8 mouse cellular contexts compared by ENCODE assay signal in the genomic region with DNA sequence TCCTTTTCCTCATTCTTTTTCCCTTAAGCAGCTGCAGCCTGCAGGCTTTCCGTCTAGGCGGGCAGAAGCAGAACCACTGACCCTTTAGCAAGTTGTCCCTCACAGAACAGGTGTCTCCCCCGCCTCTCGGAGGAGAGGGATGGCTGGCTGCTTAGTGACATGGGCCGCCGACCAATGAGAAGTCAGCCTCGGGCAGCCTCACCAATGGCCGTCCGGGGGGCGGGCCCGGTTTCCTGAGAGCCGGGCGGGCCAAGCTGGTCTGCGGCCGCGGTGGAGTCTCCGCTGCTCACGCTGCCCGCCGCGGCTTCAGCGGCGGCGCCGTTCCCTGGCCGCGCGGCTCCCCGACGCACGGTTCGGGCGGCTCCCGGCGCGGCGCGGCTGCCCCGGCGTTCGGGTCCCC. TPM values are rescaled to one million over a fixed set of nuclear protein-coding genes. Genes with fewer than 3 reads are reported as not detected.
DNase-seq lines count a peak whose midpoint lies in the region; ATAC-seq and TF ChIP-seq lines count a peak whose summit lies in the region.

Gene Tspan33 (plus strand): TSS at position 270 of the 400 bp plus-strand sequence.

- no peaks in the 10 kb centered on the region for H3K36me3 ChIP-seq in E14TG2a.4 (ENCODE audit: insufficient read depth, low read length)
- H3K36me3 ChIP-seq in forebrain, embryonic 11.5 days (ENCODE audit: control insufficient read depth, insufficient read depth, low read length) = no peaks in the 10 kb centered on the region; the same call in 1 of the 2 replicates
- H3K36me3 ChIP-seq in heart, embryonic 16.5 days (ENCODE audit: control insufficient read depth, insufficient read depth) = no peaks in the 10 kb centered on the region
- peaks cover 27% of the 10 kb centered on the region for H3K36me3 ChIP-seq in liver, embryonic 14.5 days (replicated peaks; ENCODE audit: control insufficient read depth, insufficient read depth, low read depth)
- H3K36me3 ChIP-seq in stomach, embryonic 15.5 days = no peaks in the 10 kb centered on the region

- no peak for TF ChIP-seq CTCF in E14TG2a.4 (conservative IDR thresholded peaks at IDR 0.05; ENCODE audit: low read length)
- TF ChIP-seq CTCF in liver, embryonic 14.5 days (IDR thresholded peaks at IDR 0.05; ENCODE audit: low read depth) = no peak

- under 1% methylated on average over 33 of the region's 41 CpGs for WGBS in forebrain, embryonic 11.5 days
- WGBS in heart, embryonic 16.5 days = under 1% methylated on average over 41 of the region's 41 CpGs
- under 1% methylated on average over 38 of the region's 41 CpGs for WGBS in liver, embryonic 14.5 days (ENCODE audit: insufficient replicate concordance)
- WGBS in stomach, embryonic 15.5 days = under 1% methylated on average over 41 of the region's 41 CpGs

- peak within 1 kb of the TSS; percentile 90 for H3K4me3 ChIP-seq in E14TG2a.4 (replicated peaks; ENCODE audit: low read length)
- peak within 1 kb of the TSS; percentile 84 for H3K4me3 ChIP-seq in forebrain, embryonic 11.5 days (ENCODE audit: low read depth, low read length)
- H3K4me3 ChIP-seq in heart, embryonic 16.5 days (ENCODE audit: low read length) = peak within 1 kb of the TSS; percentile 80
- peak within 1 kb of the TSS; percentile 78 to 83 for H3K4me3 ChIP-seq in liver, embryonic 14.5 days (ENCODE audit: insufficient read depth in 1 of 2, low read depth in 2 of 2, low read length in 2 of 2)
- H3K4me3 ChIP-seq in stomach, embryonic 15.5 days (replicated peaks) = peak within 1 kb of the TSS; percentile 69

- peak within 1 kb of the TSS; percentile 93 for H3K4me2 ChIP-seq in forebrain, embryonic 11.5 days (ENCODE audit: low read depth, low read length, severe bottlenecking)
- peak within 1 kb of the TSS; percentile 100 for H3K4me2 ChIP-seq in heart, embryonic 16.5 days (ENCODE audit: low read depth, low read length)
- H3K4me2 ChIP-seq in liver, embryonic 14.5 days (ENCODE audit: low read depth) = peak within 1 kb of the TSS; percentile 92
- H3K4me2 ChIP-seq in stomach, embryonic 15.5 days = peak within 1 kb of the TSS; percentile 99

- peak within 1 kb of the TSS; percentile 77 for H3K9ac ChIP-seq in forebrain, embryonic 11.5 days (ENCODE audit: low read length)
- H3K9ac ChIP-seq in heart, embryonic 16.5 days (ENCODE audit: low read length) = peak within 1 kb of the TSS; percentile 85
- peak within 1 kb of the TSS; percentile 90 for H3K9ac ChIP-seq in liver, embryonic 14.5 days (replicated peaks)
- H3K9ac ChIP-seq in stomach, embryonic 15.5 days = peak within 1 kb of the TSS; percentile 45; the same call in 1 of the 2 replicates

- TF ChIP-seq EP300 in liver, embryonic 14.5 days (IDR thresholded peaks at IDR 0.05; ENCODE audit: low read depth) = no peak

- DNase-seq in c-Kit-positive CD71-positive TER-119-negative erythroid progenitor cells, embryonic 14.5 days (ENCODE audit: low read depth) = peak; percentile 87
- DNase-seq in forebrain, embryonic 11.5 days (ENCODE audit: low spot score) = peak; percentile 96
- peak; percentile 97 to 98 for DNase-seq in kidney, postnatal 36 days
- DNase-seq in liver, embryonic 14.5 days (ENCODE audit: low read depth in 3 of 3, low spot score in 3 of 3) = peak; percentile 86 to 87 (median 87)
- peak; percentile 89 for DNase-seq in neural tube, embryonic 10.5 days (ENCODE audit: extremely low spot score, low spot score)

- H3K4me1 ChIP-seq in E14TG2a.4 (replicated peaks; ENCODE audit: low read depth, low read length) = peaks cover 13% of the 10 kb centered on the region
- 0 out of 2 replicates have a peak, but pooled peaks cover 6% of the 10 kb centered on the region for H3K4me1 ChIP-seq in forebrain, embryonic 11.5 days (replicated peaks; ENCODE audit: control insufficient read depth, insufficient read depth, low read length)
- peaks cover 8% of the 10 kb centered on the region for H3K4me1 ChIP-seq in heart, embryonic 16.5 days (ENCODE audit: control insufficient read depth, insufficient read depth, low read length)
- H3K4me1 ChIP-seq in liver, embryonic 14.5 days (replicated peaks; ENCODE audit: control insufficient read depth in 2 of 2, insufficient read depth in 2 of 2, low read length in 1 of 2) = peaks cover 25 to 33% of the 10 kb centered on the region in 2 experiments
- peaks cover 7% of the 10 kb centered on the region for H3K4me1 ChIP-seq in stomach, embryonic 15.5 days

- H3K27ac ChIP-seq in forebrain, embryonic 11.5 days (ENCODE audit: low read depth, low read length) = no peak within 1 kb of the TSS
- no peak within 1 kb of the TSS for H3K27ac ChIP-seq in heart, embryonic 16.5 days (ENCODE audit: low read length)
- peak within 1 kb of the TSS; percentile 97 for H3K27ac ChIP-seq in liver, embryonic 14.5 days
- no peak within 1 kb of the TSS for H3K27ac ChIP-seq in stomach, embryonic 15.5 days

- H3K27me3 ChIP-seq in E14TG2a.4 (ENCODE audit: insufficient read depth, low read length) = peaks cover 53% of the 10 kb centered on the region
- H3K27me3 ChIP-seq in forebrain, embryonic 11.5 days (ENCODE audit: control insufficient read depth, insufficient read depth, low read length) = peaks cover 4% of the 10 kb centered on the region; the same call in 1 of the 2 replicates
- H3K27me3 ChIP-seq in heart, embryonic 16.5 days (ENCODE audit: control insufficient read depth, insufficient read depth, low read length) = peaks cover 23% of the 10 kb centered on the region
- H3K27me3 ChIP-seq in liver, embryonic 14.5 days (ENCODE audit: control insufficient read depth, insufficient read depth, low read length) = peaks cover 24% of the 10 kb centered on the region
- H3K27me3 ChIP-seq in stomach, embryonic 15.5 days (replicated peaks) = peaks cover 20% of the 10 kb centered on the region; the same call in 1 of the 2 replicates

- peak; percentile 99 for ATAC-seq in forebrain, embryonic 11.5 days (replicated peaks; ENCODE audit: low FRiP score)
- ATAC-seq in heart, embryonic 16.5 days (replicated peaks; ENCODE audit: extremely low read depth, insufficient read depth, low FRiP score) = peak; percentile 97
- ATAC-seq in liver, embryonic 14.5 days (ENCODE audit: insufficient read depth) = peak; percentile 75
- ATAC-seq in stomach, embryonic 15.5 days (ENCODE audit: insufficient read depth, low FRiP score, low read depth) = peak; percentile 96

- H3K9me3 ChIP-seq in E14TG2a.4 (ENCODE audit: low read length) = no peaks in the 10 kb centered on the region
- H3K9me3 ChIP-seq in forebrain, embryonic 11.5 days (ENCODE audit: control insufficient read depth, low read length) = no peaks in the 10 kb centered on the region
- H3K9me3 ChIP-seq in heart, embryonic 16.5 days (replicated peaks; ENCODE audit: control insufficient read depth, low read length) = no peaks in the 10 kb centered on the region
- H3K9me3 ChIP-seq in liver, embryonic 14.5 days (ENCODE audit: control insufficient read depth, low read length) = no peaks in the 10 kb centered on the region
- no peaks in the 10 kb centered on the region for H3K9me3 ChIP-seq in stomach, embryonic 15.5 days

RNA-seq across cellular contexts. Expression of gene Tspan33, which starts in this region (rescaled TPM):
- polyA plus RNA-seq in forebrain, embryonic 11.5 days (2014; fragmentation: Nextera tagmentation; extraction: Ambion mirVana) = 7.4 and 8.3 TPM in 2 replicates
- 2.8 and 3.3 TPM in 2 replicates for polyA plus RNA-seq in heart, embryonic 16.5 days (2015; fragmentation: Nextera tagmentation; extraction: Ambion mirVana)
- polyA plus RNA-seq in liver, embryonic 14.5 days (2012; rRNA removed) = 97.2 and 108 TPM in 2 replicates
- 76.1 and 96.6 TPM in 2 replicates for polyA plus RNA-seq in liver, embryonic 14.5 days (2014; fragmentation: Nextera tagmentation; extraction: Ambion mirVana)
- polyA plus RNA-seq in stomach, embryonic 15.5 days (2015; fragmentation: Nextera tagmentation; extraction: Ambion mirVana) = 10.2 and 19.5 TPM in 2 replicates
